Mouse (Mus musculus): ENCODE measurements at regions not wholly inside any gene's neighbourhood (a gene's known extent, or its start where the extent isn't known, plus 50 kb on each side); places are given as distances from the start of the nearest gene placed in this dataset.

DNA sequence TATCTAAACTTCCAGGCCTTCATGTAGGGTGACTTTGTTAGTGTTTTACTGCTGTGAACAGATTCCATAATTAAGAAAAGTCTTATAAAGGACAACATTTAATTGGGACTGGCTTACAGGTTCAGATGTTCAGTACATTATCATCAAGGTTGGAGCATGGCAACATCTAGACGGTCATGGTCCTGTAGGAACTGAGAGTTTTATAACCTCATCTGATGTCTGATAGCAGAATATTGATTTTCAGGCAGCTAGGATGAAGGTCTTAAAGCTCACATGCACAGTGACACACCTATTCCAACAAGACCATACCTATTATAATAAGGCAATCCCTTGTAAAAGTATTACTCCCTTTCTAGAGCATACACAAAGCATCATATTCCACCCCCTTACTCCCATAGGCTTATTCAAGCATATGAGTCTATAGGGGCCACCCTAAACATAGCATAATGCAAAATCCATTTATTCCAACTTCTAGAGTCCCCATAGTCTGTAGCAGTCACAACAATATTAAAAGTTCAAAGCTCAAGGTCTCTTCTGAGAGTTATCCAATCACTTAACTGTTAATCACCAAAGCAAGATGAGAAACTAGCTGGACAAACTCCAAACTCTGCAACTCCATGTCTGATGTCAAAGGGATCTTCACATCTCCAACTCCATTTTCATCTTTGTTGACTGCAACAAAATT lies 63.3 kb upstream of the Ccdc71l start:
- TF ChIP-seq CTCF (IDR thresholded peaks at IDR 0.05; ENCODE audit: borderline replicate concordance, insufficient read depth, low read depth, low read length), result no peak
- TF ChIP-seq POLR2A (IDR thresholded peaks at IDR 0.05; ENCODE audit: borderline replicate concordance, insufficient read depth, low read length), result no peak
- 94% methylated on average over 1 of the region's 1 CpGs for WGBS

More for the DNA sequence above, 63.3 kb upstream of the Ccdc71l start:
- Histone ChIP-seq H3K27me3 (ENCODE audit: control insufficient read depth, insufficient read depth, low read length) (no peaks in the 10 kb centered on the region), H3K27ac (ENCODE audit: insufficient read depth, low read length) (no peak overlapping the region), H3K4me1 (ENCODE audit: control insufficient read depth, insufficient read depth, low read length) (no peaks in the 10 kb centered on the region), H3K4me3 (replicated peaks; ENCODE audit: insufficient read depth, low read depth, low read length) (no peak overlapping the region)
- no peak for DNase-seq

Measured in cerebellum, adult 2 months (tissue).